Mouse (Mus musculus): Measurements from ENCODE around the gene Pkd1l3.

Pkd1l3 gene

DNA sequence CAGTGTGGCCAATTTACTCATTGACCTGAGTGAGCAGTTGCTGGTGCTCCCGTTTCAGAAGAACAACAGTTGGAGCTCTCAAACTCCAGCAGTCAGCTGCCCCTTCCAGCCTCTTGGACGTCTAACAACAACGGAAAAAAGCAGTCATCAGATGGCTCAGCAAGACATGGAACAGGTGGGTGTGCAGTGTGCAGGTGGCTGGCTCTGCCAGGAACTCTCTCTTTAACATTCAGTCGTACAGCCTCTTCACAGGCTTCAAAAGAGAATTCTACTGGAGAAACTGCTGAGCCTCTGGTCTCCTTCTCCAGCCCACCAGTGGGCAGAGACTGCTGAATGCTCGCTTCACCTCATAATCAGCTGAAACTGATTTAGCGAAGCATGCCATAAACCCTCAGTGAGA, 14.3 kb downstream of the Pkd1l3 start:
- DNase-seq (ENCODE audit: low spot score in 2 of 2), result no peak

DNA sequence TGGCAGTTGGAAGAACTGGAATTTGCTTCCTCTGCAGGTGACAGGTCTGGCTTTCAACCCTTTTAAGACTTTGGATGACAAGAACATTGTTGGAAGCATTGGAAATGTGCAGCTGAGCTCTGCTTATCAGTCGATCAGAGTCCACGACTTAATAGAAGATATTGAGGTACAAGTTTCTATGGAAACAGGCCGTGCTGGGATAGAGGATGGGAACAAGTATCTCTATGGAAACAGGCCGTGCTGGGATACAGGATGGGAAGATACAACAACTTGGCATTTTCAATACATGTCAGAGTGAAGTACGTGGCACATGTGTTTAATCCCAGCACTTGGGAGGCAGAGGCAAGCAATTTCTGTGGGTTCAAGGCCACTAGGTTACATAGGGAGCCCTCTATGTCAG, 18.2 kb downstream of the Pkd1l3 start:
- no peak for DNase-seq (ENCODE audit: low spot score in 2 of 2)

DNA sequence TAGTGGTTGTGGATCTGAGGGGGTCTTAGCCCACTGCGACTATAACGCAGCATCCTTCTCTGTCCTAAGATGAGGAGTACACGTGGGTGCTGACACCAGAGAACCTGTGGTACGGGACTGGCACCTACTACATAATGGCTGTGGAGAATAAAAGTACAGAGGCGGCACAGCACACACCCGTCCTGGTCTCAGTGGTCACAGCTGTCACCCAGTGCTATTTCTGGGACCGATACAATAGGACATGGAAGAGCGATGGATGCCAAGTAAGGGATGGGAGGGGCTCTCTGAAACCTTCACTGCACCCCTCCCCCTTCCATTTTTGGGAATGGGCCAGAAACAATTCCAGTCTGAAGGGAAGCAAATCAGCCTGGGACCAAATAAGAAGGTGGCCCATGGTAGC, 20.8 kb downstream of the Pkd1l3 start:
- no peak for DNase-seq (ENCODE audit: low spot score in 2 of 2)

DNA sequence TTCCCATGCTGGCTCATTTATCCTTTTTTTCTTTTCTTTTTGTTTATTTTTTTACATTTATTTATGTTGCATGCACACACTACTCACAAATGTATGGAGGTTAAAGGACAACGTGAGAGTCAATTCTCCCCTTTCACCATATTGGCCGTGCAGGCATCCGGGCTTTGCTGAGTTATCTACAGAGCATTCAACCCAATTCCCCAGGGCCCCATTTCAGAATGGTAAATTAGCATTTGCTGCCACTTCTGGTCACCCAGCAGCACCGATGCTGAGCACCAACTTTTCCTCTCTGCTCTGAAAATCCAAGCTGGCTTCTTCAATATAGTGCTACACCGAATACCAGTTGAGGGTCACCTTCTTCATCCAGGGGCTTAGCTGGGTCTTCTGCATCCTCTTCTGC, 24.5 kb downstream of the Pkd1l3 start:
- DNase-seq (ENCODE audit: low spot score in 2 of 2), result no peak

DNA sequence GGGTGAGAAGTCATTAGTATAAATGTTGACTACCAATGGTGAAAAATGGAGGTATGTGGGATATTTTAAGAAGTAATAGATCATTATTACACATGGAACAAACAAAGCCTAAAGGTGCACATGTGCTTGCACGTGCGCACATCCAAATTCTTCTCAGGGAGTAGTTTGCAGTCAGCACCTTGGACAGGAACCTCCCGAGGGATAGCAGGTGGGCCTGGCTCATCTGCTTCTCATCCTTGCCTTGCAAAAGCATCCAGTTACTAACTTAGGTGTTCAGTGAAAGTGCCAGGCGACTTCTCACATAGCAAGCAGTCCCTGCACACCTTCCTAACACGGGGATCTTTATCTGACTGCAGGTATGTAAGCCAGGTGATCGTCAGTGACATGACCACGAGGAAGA, 26.1 kb downstream of the Pkd1l3 start:
- DNase-seq (ENCODE audit: low spot score in 2 of 2), result no peak

DNA sequence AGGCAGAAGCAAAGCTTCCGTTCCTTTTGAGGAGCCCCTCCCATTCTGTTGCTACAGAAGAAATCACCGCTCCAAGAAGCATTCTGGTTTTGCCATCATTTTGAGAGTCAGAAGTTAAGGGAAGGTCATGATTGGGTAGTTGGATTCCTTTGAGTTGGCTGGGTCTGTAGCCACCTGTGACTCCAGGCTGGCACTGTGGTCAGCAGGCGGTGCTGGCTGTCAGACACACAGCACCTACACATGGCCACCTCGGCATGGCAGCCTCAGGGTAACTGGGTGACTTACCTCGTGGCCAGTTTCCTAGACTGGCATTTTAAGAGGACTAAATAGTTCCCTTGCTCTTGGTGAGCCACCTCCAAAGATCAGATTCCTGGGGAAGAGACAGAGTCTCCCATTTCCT, 26.9 kb downstream of the Pkd1l3 start:
- no peak for DNase-seq (ENCODE audit: low spot score in 2 of 2)

DNA sequence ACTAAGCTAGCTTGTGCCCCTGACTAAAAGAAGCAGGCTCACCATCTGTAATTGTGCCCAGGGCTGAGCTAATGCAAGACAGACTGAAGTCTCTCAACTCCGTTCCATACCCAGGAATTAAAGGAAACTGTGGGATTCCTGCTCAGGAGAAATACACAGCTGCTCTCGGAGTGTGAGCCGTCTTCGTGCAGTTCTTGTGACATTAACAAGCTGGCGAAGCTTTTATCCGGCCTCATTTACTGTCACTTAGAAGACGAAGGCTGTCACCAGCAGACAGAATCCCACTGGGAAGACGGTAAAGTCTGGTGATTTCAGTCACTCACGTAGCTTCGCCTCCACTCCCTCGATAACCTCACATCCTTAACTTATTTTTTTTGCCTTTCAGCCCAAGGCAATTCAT, 33.0 kb downstream of the Pkd1l3 start:
- DNase-seq (ENCODE audit: low spot score in 2 of 2), result no peak

DNA sequence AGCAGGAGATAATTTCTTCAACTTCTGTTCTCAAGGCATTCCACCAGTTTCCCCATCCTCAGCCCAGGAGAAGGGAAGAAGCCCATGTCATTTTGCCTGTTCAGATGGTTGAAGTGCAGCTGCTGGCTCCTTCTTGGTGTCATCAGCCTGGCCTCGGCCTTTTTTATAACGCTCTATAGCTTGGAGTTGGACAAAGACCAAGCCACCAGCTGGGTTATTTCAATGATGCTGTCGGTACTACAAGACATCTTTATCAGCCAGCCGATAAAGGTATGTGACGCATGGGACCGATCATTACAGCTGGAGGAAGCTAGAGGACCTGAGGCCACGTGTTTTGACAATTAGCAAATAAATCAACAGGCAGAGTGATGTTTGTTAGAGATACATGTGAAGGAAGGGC, 34.2 kb downstream of the Pkd1l3 start:
- no peak for DNase-seq (ENCODE audit: low spot score in 2 of 2)

DNA sequence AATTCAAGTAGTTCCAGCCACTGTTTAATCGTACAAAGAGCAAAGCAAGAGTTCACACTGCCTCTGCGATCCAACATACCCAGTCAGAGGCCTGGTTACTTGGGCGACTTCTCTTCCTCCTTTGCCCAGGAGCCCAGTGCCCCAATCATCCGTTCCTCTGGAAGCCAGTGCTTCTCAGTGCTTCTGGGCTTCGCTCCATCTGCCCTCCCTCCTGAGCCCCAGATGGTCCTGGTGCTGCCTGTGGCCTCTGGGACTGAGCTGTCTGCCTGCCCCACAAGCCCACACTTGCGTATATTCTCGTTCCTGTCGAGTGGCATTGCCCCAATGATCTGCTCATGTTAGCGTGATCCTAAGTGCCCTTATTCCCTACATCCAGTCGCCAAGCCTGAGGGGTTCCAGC, 36.5 kb downstream of the Pkd1l3 start:
- no peak for DNase-seq (ENCODE audit: low spot score in 2 of 2)

DNA sequence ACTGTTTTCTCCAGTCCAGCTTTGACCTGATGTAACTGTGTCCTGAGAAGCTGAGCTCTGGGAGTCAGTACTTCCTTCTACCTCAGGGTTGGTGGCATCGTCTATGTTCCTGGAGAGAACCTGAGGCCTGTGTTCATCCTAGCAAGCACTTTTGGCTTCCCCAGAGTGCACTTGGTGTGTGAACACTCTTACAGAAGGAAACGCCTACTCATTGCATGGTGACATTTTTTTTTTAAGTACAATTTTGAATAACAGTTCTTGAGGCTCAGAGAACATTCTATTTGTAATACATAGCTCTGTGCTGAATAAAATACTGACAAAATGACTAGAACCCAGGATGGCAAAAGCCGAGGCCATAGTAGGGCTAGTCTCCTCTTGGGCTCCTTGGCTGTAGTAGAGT, 42.5 kb downstream of the Pkd1l3 start:
- no peak for DNase-seq (ENCODE audit: low spot score in 2 of 2)

DNA sequence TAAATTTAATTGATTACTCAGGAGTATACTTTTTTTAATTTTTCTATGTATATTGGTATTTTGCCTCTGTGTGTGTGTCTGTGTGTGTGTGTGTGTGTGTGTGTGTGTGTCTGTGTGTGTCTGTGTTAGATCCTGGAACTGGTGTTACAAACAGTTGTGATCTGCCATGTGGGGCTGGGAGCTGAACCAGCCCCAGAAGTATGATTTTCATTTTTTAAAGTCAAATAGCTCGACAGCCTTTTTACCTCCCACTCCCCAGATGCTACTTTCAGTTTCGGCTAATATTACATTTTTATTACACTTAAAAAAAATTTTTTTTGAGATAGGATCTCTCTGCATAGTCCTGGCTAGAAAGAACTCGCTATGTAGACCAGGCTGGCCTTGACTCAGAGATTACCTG, 48.0 kb downstream of the Pkd1l3 start:
- DNase-seq (ENCODE audit: low spot score in 2 of 2), result no peak

DNA sequence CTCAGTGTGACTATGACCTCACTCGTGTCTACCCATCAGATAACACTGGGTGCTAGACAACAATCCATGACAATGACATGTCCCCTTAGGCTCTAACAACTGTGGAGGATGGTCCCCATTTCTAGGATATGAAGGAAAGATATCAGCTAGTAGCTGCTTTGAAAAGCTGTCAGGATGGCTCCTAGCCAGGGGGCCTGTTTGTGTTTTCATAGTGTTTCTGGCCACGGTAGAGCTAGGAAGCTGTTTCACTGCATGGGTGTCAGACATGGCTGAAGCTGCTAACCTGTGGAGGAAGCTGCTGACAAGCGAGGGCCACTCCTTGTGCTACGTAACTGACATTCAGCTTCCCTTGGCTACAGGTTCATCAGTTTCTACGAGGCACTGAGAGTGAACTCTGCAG, 52.3 kb downstream of the Pkd1l3 start:
- no peak for DNase-seq (ENCODE audit: low spot score in 2 of 2)

DNA sequence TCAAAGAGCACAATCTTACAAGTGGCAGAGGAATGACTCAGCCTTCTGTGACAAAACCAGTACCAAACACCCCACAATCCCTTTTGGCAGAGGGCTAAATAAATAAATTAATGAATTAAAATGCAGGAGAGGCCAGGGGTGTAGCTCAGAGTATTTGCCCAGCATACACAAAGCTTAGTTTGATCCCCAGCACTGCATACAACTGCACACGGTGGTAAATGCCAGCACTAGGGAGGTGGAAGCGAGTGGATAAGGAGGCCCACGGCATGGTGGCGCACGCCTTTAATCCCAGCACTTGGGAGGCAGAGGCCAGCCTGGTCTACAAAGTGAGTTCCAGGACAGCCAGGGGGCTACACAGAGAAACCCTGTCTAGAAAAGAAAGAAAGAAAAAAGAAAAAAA, 58.3 kb downstream of the Pkd1l3 start:
- DNase-seq (ENCODE audit: low spot score in 2 of 2), result no peak

DNA sequence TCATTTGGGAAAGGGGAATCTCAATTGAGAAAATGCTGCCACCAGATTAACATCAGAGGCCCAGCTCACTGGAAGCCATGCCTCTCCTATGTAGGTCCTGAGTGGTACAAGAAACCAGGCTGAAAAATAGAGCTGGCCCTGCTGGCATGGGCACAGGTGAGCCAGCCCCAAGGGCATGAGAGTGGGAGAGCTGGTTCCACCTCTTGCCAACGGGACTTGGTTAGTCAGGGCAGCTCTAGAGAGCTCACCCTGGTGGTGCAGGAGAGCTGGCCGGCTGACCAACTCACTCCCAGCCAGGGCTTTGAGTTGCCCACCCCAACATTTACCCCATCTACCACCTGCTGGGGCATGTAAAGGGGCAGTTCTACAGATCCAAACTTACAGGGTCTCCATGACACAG, 59.3 kb downstream of the Pkd1l3 start:
- DNase-seq (ENCODE audit: low spot score in 2 of 2), result no peak

DNA sequence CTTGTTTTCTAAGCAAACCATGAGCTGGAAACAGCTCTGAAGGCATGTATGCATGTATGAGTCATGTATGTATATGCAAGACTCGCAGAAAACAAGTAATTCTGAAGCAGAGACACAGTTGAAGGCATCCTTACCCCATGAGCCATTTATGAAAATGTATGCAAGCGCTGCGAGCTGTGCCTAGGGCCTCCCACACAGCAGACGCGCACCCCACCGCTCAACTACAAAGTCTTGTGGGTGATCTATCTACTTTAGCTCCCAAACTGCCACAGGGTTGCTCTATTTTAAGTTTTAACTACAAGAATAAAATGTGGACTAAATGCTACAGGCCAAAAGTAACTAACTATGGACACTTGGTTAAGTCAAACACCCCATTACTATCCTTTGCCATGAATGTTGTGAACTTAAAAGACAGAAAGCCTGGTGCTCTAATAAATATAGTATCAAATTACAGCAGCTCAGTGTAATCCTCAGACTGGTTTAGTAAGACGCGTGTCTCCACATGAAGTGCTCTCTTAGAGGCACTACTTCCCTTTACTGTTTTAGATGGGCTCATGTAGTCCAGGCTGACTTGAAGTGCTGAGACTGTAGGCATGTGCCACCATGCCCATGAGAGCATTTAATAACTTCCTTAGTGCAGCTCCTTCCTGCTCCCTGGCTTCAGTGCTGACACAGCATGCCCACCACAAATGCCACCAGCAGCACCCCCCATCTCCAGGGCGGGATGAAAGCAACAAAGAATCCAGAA, 61.8 kb downstream of the Pkd1l3 start:
- peak in 1 of 2 experiments; percentile 18 for DNase-seq (ENCODE audit: low spot score in 2 of 2)

DNA sequence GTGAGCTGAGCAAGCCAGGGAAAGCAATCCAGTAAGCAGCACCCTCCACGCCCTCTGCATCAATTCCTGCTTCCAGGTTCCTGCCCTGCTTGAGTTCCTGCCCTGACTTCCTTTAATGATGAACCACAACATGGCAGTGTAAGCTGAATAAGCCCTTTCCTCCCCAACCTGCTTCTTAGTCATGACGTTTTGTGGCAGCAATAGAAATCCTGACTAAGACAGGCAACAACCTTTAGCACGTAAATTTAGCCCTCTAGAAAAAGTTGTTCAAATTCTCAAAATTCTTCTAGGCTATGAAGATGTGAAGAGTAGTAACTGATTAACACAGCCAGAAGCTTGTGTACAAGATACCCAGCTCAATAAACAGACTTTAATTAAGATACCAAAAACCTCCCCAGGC, 67.2 kb downstream of the Pkd1l3 start:
- no peak for DNase-seq (ENCODE audit: low spot score in 2 of 2)

DNA sequence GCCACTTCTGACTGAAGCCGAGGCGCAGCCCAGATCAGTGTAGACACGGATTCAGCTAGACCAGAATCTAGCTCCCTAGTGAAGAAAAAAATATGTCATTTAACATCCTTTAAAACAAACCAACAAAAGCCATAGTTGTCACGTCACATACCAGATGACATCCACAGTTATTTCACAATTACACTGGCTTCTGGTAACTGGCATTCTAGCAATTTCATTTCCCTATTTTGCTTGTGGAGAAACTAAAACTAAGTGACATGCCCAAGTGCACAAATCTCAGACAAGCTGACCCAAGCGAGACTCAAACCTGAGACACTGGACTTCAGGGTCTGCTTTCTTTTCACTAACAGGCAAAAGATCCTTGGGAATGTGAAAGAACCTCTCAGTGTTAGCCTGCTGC, 67.8 kb downstream of the Pkd1l3 start:
- DNase-seq (ENCODE audit: low spot score in 2 of 2), result no peak

DNA sequence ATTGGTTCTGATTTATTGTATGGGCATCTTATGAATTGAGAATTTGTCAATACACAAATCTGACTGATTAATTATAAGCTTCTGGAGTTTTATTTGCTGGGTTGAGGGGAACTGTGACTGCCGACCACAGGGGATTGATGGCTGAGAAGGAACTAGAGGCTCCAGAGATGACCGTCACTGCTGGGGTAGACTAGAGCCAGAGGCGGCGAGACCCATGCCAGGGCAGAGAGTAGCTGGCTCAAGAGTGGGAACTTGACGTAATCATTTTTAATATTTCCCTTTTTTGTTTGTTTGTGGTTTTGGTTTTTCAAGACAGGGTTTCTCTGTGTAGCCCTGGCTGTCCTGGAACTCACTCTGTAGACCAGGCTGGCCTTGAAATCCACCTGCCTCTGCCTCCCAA, 72.9 kb downstream of the Pkd1l3 start:
- DNase-seq (ENCODE audit: low spot score in 2 of 2), result no peak

DNA sequence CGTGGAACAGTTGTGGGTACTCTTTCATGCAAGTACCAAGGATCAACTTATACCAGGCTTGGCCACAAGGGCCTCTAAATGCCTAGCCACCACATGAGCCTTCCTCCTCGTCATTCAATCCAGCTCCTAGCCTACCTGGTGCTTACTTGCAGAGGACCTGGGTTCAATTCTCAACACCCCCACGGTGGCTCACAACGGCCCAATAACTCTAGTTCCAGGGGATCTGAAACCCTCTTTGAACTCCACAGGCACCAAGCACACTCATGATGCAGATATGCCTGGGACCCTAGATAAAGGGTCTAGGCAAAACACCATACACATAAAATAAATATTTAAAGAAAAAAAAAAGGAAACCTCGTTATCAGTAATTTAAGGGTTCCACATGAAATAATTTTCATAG, 77.5 kb downstream of the Pkd1l3 start:
- no peak for DNase-seq (ENCODE audit: low spot score in 2 of 2)

DNA sequence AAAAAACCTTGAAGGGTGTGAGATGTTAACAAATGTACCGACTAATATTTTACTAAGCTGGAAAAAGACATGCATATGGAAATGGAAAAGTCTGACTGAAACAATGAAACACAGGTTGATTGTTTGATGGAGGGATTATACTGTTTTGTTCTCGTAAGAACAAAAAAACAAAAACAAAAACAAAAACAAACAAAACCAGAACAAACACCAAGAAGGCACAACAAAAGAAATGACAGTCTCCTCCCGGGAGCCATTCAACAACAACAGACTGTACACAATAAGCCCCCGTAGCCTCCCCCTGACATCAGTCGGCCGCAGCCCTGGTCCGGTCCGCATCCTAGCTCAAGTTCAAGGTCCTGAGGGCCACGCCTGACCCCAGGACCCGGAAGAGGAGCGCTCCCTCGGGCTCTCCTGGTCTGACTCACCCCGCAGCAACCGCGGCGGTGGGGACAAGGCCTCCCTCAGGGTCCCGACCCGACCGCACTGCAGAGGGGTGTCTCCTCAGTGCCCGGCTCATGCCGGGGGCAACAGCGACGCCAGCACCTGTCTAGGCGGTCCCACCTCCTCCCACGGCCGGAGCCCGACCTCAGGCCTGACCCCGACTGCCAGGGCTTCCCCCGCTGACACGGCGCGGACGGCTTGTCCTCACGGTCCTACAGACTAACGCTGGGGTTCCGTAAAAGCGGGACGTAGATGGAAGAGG, 78.3 kb downstream of the Pkd1l3 start:
- no peak for DNase-seq (ENCODE audit: low spot score in 2 of 2)

DNA sequence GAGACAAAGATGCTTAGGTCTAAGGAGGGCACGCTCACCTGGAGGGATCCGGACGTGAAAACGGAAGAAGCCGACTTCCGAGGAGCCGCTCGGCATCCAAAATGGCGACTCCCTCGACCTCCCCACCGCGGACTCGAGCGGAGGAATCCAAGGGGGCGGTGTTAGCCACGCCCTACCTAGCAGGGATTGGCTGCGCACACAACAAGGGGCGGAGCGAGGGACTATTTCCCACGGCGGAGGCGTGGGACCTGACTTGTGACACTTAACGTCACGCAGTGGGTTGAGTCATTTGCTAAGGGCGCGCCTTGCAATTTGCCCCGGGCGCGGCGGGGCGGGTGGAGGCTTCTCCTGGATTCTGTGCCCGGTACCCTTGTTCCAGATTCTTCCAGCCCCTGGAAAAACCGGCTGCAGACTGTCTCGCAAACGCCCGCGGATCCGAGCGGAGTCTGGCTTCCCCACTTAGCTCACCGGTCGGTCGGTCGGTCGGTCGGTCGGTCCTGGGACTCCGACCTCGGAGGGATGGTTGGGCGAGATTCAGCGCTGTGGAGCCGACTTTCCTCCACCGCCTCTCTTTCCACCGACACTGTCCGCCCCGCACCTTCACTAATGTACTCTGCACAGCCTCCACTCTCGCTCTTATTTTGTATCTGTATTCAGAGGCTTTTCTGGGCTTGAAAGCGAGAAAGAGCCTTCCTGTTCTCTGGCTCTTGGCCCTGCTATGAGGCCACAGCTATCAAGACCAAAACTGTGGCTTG, 79.0 kb downstream of the Pkd1l3 start, which contains the start of gene Ist1:
TSS of gene Ist1 (minus strand) at position 115 of the 755 bp plus-strand sequence.
- DNase-seq (ENCODE audit: low spot score in 2 of 2), result peak; percentile 96

DNA sequence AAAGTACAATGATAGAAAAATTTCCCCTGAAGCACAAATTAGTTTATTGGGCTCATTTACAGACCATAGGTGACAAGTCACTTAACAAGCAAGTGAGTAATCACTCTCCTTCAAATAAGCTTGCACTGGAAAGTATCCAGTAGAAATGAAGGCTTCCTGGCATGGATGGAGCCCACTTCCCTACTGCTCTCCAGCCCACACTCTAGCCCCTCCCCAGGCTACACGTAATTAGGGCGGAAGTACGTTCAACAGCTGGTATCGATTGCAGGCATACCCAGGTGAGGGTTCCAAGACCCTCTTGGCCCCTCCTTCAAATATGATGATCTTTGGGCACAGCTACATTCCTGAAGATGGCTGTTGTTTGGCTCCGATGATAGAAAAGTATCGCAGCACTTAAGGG, 79.8 kb downstream of the Pkd1l3 start:
- no peak for DNase-seq (ENCODE audit: low spot score in 2 of 2)

DNA sequence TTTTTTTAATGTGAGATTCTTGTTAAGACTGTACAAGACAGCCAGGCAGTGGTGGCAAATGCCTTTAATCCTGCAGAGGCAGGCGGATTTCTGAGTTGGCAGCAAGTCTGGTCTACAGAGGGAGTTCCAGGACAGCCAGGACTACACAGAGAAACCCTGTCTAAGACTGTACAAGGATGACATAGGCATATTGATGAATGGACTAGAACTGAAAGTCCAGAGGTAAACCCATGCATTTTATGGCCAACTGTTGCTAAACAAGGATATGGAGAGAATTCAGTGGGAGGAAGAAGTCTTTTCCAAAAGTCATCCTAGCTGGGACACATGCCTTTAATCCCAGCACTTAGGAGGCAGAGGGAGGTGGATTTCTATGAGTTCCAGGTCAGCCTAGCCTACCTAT, 83.4 kb downstream of the Pkd1l3 start:
- DNase-seq (ENCODE audit: low spot score in 2 of 2), result no peak

Measured in frontal cortex, postnatal 25 days (tissue).